In genomic region chr4:119218169-119218568, GRCm38 (mm10) we compare ENCODE assay signal across 14 mouse cellular contexts. TPM values are rescaled to one million over a fixed set of nuclear protein-coding genes. Genes with fewer than 3 reads are reported as not detected.
DNase-seq lines count a peak whose midpoint lies in the region; ATAC-seq lines count a peak whose summit lies in the region.
"Had no signal": no experiment of that assay in that cellular context is flagged by ENCODE, and none has a peak within 500 bp of the region (broad histone marks: within the 10 kb centered on the region; RNA-seq: fewer than 3 reads in every experiment).

TSS of gene Tmem269 (minus strand) at chr4:119218217.

- no peak within 1 kb of the TSS for H3K9ac ChIP-seq in limb, embryonic 11.5 days (ENCODE audit: low read length)
- no peak within 1 kb of the TSS for H3K9ac ChIP-seq in liver, embryonic 15.5 days
- no peak within 1 kb of the TSS for H3K9ac ChIP-seq in intestine, embryonic 15.5 days
- H3K9ac ChIP-seq: neural tube, embryonic 13.5 days had no signal

- no peaks in the 10 kb centered on the region for H3K9me3 ChIP-seq in limb, embryonic 11.5 days (ENCODE audit: control insufficient read depth, low read length)
- no peaks in the 10 kb centered on the region for H3K9me3 ChIP-seq in limb, embryonic 10.5 days (replicated peaks)
- H3K9me3 ChIP-seq in embryonic facial prominence, embryonic 10.5 days = no peaks in the 10 kb centered on the region
- no peaks in the 10 kb centered on the region for H3K9me3 ChIP-seq in liver, embryonic 15.5 days (replicated peaks)
- no peaks in the 10 kb centered on the region for H3K9me3 ChIP-seq in intestine, embryonic 15.5 days
- H3K9me3 ChIP-seq: neural tube, embryonic 13.5 days had no signal

- no peaks in the 10 kb centered on the region for H3K4me1 ChIP-seq in limb, embryonic 11.5 days (ENCODE audit: control insufficient read depth, insufficient read depth, low read length)
- H3K4me1 ChIP-seq in limb, embryonic 10.5 days = peaks cover 6% of the 10 kb centered on the region
- peaks cover 9% of the 10 kb centered on the region for H3K4me1 ChIP-seq in embryonic facial prominence, embryonic 10.5 days
- 0 out of 2 replicates have a peak, but pooled peaks cover 3% of the 10 kb centered on the region for H3K4me1 ChIP-seq in liver, embryonic 15.5 days (replicated peaks)
- no peaks in the 10 kb centered on the region for H3K4me1 ChIP-seq in intestine, embryonic 15.5 days (replicated peaks)

- H3K36me3 ChIP-seq in limb, embryonic 11.5 days (ENCODE audit: control insufficient read depth, insufficient read depth, low read length) = no peaks in the 10 kb centered on the region
- H3K36me3 ChIP-seq in limb, embryonic 10.5 days = peaks cover 7% of the 10 kb centered on the region
- peaks cover 11% of the 10 kb centered on the region for H3K36me3 ChIP-seq in embryonic facial prominence, embryonic 10.5 days (replicated peaks)
- H3K36me3 ChIP-seq in liver, embryonic 15.5 days (replicated peaks) = no peaks in the 10 kb centered on the region
- H3K36me3 ChIP-seq in intestine, embryonic 15.5 days = no peaks in the 10 kb centered on the region

- peak; percentile 32 for DNase-seq in limb, embryonic 11.5 days (ENCODE audit: low spot score)
- no peak for DNase-seq in limb, embryonic 10.5 days (ENCODE audit: low spot score)
- peak; percentile 36 for DNase-seq in embryonic facial prominence, embryonic 10.5 days (ENCODE audit: low spot score)
- DNase-seq: heart, adult 18-20 months; thymus, postnatal 14 days had no signal

- H3K4me2 ChIP-seq in limb, embryonic 11.5 days (ENCODE audit: low read depth, severe bottlenecking) = no peak within 1 kb of the TSS
- H3K4me2 ChIP-seq in liver, embryonic 15.5 days = no peak within 1 kb of the TSS
- no peak within 1 kb of the TSS for H3K4me2 ChIP-seq in intestine, embryonic 15.5 days (replicated peaks)
- H3K4me2 ChIP-seq: neural tube, embryonic 13.5 days had no signal

- ATAC-seq in limb, embryonic 11.5 days (ENCODE audit: insufficient number of reproducible peaks, low FRiP score, low TSS enrichment, low read depth) = 0 out of 2 replicates have a peak, but pooled peaks have one; percentile 49
- 0 out of 2 replicates have a peak, but pooled peaks have one; percentile 46 for ATAC-seq in common myeloid progenitor, adult 5-6 weeks (replicated peaks; ENCODE audit: low read depth, poor library complexity, severe bottlenecking)
- ATAC-seq in liver, embryonic 15.5 days (ENCODE audit: insufficient read depth) = peak; percentile 57; the same call in 1 of the 2 replicates
- no peak for ATAC-seq in intestine, embryonic 15.5 days
- ATAC-seq in erythroblast, adult 5-6 weeks (replicated peaks; ENCODE audit: low FRiP score, poor library complexity, severe bottlenecking) = no peak
- ATAC-seq: inflammation-experienced regulatory T-cells, adult 6 months had no signal

- no peak within 1 kb of the TSS for H3K27ac ChIP-seq in limb, embryonic 11.5 days (replicated peaks; ENCODE audit: low read depth, low read length)
- H3K27ac ChIP-seq in limb, embryonic 10.5 days = no peak within 1 kb of the TSS
- no peak within 1 kb of the TSS for H3K27ac ChIP-seq in embryonic facial prominence, embryonic 10.5 days (replicated peaks)
- H3K27ac ChIP-seq in liver, embryonic 15.5 days (replicated peaks) = no peak within 1 kb of the TSS
- H3K27ac ChIP-seq in intestine, embryonic 15.5 days = no peak within 1 kb of the TSS
- H3K27ac ChIP-seq: macrophage; neural tube, embryonic 13.5 days had no signal

- WGBS in limb, embryonic 11.5 days = 11% methylated on average over 11 of the region's 11 CpGs
- 14% methylated on average over 11 of the region's 11 CpGs for WGBS in limb, embryonic 10.5 days
- 12% methylated on average over 11 of the region's 11 CpGs for WGBS in embryonic facial prominence, embryonic 10.5 days
- 12% methylated on average over 11 of the region's 11 CpGs for WGBS in liver, embryonic 15.5 days (ENCODE audit: insufficient replicate concordance)
- WGBS in intestine, embryonic 15.5 days = 13% methylated on average over 11 of the region's 11 CpGs

- no peak within 1 kb of the TSS for H3K4me3 ChIP-seq in limb, embryonic 11.5 days (ENCODE audit: low read depth, low read length)
- no peak within 1 kb of the TSS for H3K4me3 ChIP-seq in limb, embryonic 10.5 days
- peak within 1 kb of the TSS; percentile 11; the same call in 1 of the 2 replicates for H3K4me3 ChIP-seq in embryonic facial prominence, embryonic 10.5 days
- no peak within 1 kb of the TSS for H3K4me3 ChIP-seq in liver, embryonic 15.5 days (replicated peaks)
- no peak within 1 kb of the TSS for H3K4me3 ChIP-seq in intestine, embryonic 15.5 days (replicated peaks)
- H3K4me3 ChIP-seq: neural tube, embryonic 13.5 days had no signal

- no peaks in the 10 kb centered on the region for H3K27me3 ChIP-seq in limb, embryonic 11.5 days (ENCODE audit: control insufficient read depth, insufficient read depth, low read length)
- 0 out of 2 replicates have a peak, but pooled peaks cover 11% of the 10 kb centered on the region for H3K27me3 ChIP-seq in limb, embryonic 10.5 days (ENCODE audit: low read depth, poor library complexity, severe bottlenecking)
- no peaks in the 10 kb centered on the region for H3K27me3 ChIP-seq in embryonic facial prominence, embryonic 10.5 days (replicated peaks; ENCODE audit: low read depth, poor library complexity, severe bottlenecking)
- H3K27me3 ChIP-seq in liver, embryonic 15.5 days = peaks cover 28% of the 10 kb centered on the region
- H3K27me3 ChIP-seq in intestine, embryonic 15.5 days (replicated peaks) = no peaks in the 10 kb centered on the region
- H3K27me3 ChIP-seq: neural tube, embryonic 13.5 days had no signal

RNA-seq across cellular contexts. Expression of gene Tmem269, which starts in this region (rescaled TPM):
- not detected in 2 replicates for polyA plus RNA-seq in limb, embryonic 11.5 days (2014; fragmentation: Nextera tagmentation; extraction: Ambion mirVana)
- polyA plus RNA-seq in limb, embryonic 10.5 days (2016; fragmentation: Nextera tagmentation; extraction: Ambion mirVana) = not detected in 2 replicates
- total RNA-seq in common myeloid progenitor, adult 5-6 weeks (2017) = 0.59 TPM in 1 of 2 replicates, not detected in the other
- polyA plus RNA-seq in embryonic facial prominence, embryonic 10.5 days (2016; fragmentation: Nextera tagmentation; extraction: Ambion mirVana) = 0.25 TPM in 1 of 2 replicates, not detected in the other
- not detected in 2 replicates for polyA plus RNA-seq in liver, embryonic 15.5 days (2015; fragmentation: Nextera tagmentation; extraction: Ambion mirVana)
- polyA plus RNA-seq in intestine, embryonic 15.5 days (2015; fragmentation: Nextera tagmentation; extraction: Ambion mirVana) = not detected in 2 replicates
- not detected in 2 replicates for total RNA-seq in erythroblast, adult 5-6 weeks (2015; ENCODE audit: low replicate concordance)
- total RNA-seq in erythroblast, adult 5-6 weeks (2017; ENCODE audit: low replicate concordance) = not detected in 2 replicates
- total RNA-seq: adrenal gland, adult 18-20 months; ES-E14; heart, adult 18-20 months had no signal
- polyA plus RNA-seq: inflammation-experienced regulatory T-cells, adult 6 months; macrophage; neural tube, embryonic 13.5 days had no signal

Comparison
In these comparisons a context has a peak if more than half of its experiments do, and no peak if none do; other contexts are left out.
1. Peak in DNase-seq and ATAC-seq in limb, embryonic 11.5 days; RNA of the gene not detected or under 1 TPM.
2. Peak in ATAC-seq in common myeloid progenitor, adult 5-6 weeks; RNA of the gene not detected or under 1 TPM.
3. Peak in DNase-seq and H3K4me3 ChIP-seq in embryonic facial prominence, embryonic 10.5 days; RNA of the gene not detected or under 1 TPM.
4. Peak in ATAC-seq in liver, embryonic 15.5 days; RNA of the gene not detected or under 1 TPM.